Mouse (Mus musculus): Measurements from ENCODE around the gene P4ha3.

The P4ha3 gene

DNA sequence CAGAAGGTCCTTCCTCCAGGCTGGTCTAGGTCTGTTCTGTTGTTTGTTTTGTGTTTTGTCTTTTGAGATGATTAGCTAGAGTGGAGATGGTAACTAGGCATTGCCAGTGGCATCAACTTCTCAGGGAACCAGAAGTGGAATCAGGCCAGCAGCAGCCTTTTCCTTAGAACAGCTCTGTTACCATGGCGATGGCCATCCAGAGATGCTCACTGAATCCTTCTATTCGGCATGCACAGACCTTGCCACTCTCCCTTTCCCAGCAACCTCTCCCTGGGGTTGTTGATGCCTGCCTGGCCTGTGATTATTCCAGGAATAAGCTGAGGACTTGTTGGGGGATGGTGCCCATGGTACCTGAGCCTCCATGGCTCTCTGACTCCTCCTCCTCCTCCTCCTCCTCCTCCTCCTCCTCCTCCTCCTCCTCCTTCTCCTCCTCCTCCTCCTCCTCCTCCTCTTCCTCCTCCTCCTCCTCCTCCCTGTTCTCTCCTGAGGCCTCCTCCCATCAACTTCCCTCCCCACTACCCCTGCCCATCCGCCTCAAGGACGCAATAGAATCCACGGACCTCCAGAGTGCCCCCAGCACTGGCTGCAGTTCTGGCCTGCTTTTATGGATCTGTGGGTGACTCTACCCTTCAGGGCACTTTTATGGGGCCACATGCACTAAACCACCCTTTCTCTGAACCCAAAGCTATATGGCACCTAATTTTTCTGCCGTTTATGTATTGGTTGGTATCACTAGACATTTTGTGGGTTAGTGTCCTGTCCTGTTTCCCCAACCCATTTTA lies 22.7 kb downstream of the P4ha3 start:
- no peak for DNase-seq

DNA sequence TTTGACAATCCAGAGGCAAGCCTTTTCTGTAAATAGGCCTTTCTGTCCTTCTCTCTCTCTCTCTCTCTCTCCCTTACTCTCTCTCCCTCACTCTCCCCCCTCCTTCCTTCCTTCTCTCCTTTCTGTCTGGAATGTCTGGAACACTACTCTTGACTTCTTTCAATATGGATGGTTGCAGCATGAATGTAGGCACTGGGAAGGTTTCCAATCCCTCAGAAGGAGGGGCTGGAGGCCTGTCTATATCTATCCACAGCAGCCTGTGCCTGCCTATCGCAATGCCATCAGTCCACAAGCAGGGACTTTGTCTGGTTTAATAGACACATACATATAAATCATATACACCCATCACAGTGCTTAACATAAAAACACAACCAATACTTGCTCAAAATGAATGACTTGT lies 23.9 kb downstream of the P4ha3 start:
- no peak for DNase-seq

DNA sequence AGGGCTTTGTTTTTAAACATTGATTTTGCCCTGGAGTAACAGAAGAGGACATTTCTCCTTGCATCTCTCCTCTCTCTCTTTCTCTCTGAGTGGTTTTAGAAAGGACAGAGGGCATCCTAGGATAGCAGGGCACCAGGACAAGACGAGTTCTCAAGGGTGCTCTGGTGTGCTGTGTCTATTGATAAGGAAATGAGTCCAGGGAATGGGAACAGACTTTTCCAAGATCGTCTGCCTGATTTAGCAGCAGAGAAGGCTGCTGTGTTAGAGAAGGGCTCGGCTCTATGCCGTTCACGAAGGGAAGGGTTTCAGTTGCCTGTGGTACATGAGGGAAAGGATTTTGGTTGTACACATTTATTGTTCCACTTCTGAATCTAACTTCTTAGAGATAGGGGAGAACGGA lies 24.4 kb downstream of the P4ha3 start:
- DNase-seq: no peak

DNA sequence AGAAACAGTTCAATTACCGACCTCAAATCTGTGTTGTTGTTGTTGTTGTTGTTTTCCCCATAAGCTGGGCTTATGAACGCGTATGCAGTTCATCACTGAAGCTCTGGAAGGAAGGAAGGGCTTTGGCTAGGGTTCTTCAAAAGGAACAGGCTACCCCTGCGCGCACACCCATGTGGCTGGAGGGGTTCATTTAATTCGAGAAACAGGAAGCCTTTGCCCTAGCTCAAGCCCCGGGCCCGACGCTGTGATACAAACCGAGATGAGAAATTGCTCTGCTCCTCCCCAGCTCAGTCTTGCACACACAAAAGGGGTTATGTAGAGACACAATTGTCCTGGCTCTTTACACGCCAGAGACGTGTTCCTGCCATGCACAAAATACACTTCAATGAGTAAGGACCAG lies 25.0 kb downstream of the P4ha3 start:
- no peak for DNase-seq

DNA sequence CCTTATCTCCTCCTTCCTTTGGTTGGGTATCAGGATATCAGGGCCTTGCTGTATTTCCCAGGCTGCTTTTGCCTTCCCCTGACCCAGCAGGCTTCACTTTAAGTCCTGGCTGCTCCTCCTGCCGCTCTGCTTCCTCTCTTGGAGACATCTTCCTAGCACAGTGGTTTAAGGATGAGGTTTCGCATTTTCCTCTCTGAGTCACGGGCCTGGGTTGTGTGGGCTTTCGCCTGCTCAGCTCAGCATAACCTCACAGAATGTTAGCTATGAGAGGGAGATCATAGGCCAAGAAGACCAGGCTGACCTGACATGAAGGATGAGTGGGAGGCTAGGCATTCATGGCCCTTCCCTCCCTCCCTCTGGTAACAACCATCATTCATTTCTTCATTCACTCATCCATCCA lies 27.4 kb downstream of the P4ha3 start:
- DNase-seq: no peak

DNA sequence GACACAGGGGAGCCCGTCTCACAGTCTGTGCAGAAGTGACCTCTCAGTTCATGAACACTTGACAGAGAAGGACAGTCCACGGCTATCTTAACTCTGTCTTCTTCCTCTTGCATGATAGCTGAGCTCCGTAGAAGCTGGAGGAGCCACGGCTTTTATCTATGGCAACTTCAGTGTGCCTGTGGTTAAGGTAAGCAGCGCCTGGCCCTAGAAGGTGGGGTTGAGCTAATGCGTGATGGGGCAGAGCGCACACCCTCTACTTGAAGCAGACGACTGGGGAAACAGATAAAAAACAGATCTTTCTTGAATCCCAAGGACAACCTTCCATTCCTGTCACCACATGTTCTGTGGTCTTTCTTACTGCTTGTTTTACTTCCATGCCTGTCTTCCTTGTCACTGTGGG lies 31.6 kb downstream of the P4ha3 start:
- DNase-seq: no peak

DNA sequence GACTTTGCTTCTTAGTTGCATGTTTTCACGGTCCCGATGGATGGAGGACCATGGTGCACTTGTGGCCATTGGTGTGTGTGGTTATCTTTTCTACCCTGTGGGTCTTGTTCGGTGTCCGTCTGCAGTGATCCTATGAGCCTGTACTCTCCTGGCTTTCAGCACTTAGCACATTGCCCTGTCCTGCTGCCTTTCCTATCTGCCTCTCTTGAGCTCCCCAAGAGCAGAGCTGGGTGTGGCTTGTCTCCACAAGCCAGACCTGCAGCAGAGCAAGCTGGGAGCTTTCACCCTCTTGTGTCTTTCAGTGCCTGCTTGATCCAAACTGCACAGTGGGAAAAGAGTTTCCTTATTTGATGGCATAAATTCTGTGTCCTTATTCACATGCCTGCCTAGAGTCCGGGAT lies 32.2 kb downstream of the P4ha3 start:
- no peak for DNase-seq

DNA sequence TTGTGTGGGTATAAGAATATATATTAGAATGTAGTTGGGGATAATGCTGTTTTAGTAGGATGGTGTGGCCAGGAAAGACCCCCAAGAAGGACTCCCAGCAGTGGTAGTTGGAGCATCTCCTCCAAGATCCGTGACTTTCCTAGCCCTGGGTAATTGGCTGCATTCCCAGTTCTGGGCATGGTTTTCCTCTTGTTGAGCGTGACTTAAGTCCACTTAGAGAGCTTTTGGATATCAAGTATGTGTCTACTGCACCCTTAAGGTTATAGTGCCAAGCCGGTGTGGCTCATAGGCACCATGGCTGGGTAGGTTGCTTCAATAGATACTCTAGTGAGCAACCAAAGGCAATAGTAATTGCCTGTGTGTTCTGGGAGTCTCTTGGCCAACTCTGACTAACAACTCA lies 38.4 kb downstream of the P4ha3 start:
- DNase-seq: peak in 1 of 2 experiments; percentile 12

DNA sequence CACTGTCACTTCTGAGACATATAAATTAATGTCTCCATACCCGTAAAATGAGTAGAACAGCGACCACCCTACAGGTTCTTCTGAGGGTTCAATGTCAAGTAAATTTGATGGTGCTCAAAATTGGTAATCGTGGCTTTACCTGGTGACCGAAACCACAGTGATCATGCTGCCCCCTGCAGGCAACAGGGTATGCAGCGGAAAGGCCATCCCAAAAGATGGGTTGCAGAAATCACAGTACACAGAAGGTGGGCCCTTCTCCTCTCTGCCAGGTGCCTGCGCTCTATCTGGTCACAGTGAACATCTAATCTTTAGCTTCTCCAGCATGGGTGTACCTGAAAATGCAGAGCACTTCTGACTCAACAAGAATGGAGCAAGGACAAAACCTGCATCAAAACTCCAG lies 40.2 kb downstream of the P4ha3 start:
- peak; percentile 24 to 66 for DNase-seq

DNA sequence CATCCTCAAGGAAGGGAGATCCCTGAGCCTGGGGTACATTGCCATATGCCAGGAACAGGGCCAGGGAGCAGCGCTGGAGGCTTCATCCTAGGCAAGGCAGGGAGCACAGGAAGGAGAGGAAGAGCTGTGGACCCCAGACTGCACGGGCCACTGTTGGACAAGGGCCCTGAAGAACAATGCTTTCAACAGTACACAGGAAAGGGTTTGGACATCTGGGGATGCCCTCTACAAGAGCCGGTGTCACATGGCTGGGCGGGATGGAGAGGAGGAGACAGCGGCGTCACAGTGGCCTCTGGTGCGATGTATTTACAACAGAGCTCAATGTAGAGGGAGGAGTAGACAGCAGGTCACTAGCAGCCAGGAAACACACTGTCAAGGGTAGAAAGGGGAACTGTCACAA lies 42.2 kb downstream of the P4ha3 start:
- DNase-seq: peak in 1 of 2 experiments; percentile 15

DNA sequence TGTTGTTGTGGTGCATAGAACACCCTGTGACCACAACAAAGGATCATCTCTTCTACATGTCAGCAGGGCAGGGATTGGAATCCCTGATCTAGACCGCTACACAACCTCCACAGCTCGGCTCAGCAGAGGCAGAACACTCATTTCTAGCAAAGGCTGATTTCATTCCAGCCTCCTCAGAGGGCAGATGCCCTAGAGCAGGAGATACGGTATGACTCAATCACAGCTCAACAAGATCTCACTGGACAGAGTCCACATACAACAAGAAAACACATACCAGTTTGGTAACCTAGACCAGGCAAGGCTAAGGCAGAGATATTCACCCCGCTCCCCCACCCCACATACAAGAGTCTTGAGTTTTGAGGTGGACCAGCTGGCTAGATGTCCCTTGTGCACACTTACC lies 43.3 kb downstream of the P4ha3 start:
- DNase-seq: no peak

DNA sequence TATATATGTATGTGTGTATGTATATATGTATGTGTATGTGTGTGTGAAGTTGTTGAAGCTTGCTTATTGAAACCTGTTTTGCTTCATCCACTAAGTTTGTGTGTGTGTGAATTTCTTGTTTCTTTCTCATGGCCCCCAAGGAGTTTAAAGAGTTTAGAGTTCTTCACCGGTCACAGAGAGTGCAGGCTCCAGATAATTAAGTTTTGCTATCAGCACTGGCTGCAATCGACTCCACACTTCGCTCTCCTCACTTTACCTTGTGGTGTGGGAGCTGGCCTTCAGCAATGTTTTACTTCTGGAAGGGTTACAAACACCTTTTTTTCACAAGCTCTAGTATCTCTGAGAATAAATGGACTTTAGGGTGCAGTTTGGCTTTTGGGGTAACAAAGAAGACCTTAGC lies 45.9 kb downstream of the P4ha3 start:
- DNase-seq: no peak

DNA sequence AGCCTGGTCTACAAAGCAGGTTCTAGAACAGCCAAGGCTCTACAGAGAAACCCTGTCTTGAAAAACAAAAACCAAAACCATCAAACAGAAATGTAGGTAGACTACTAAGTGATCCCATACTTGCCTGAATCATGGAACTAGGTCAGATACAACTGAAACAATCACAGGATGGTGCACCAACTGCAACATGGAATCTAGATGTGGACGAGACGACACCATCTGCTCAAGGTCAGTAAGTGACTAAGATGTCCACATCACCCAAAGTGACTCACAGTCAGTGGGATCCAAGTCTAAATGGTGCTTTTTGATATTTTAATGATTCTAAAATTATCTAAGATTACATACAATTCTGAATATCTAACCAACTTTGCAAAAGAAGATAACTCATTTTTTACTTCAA lies 50.6 kb downstream of the P4ha3 start:
- DNase-seq: no peak

DNA sequence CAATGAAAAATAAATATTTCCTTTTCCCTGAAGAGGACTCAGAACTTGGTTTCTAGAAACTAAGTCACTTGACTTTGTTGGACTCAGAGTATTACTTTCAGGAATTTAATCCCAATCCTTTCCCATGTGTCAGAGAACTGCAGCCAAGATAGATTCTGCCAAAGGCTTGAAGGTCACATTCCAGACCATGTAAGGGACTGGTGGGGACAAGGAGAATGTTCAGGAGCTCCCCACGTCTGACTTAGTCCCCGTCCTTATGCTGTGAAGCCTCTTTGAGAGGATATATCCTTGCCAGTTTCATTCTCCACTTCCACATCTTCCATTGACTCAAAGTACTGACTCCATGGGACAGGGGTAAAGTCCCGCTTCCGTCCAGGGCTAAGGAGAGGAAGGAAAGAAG lies 69.7 kb downstream of the P4ha3 start:
- DNase-seq: peak; percentile 13 to 29

DNA sequence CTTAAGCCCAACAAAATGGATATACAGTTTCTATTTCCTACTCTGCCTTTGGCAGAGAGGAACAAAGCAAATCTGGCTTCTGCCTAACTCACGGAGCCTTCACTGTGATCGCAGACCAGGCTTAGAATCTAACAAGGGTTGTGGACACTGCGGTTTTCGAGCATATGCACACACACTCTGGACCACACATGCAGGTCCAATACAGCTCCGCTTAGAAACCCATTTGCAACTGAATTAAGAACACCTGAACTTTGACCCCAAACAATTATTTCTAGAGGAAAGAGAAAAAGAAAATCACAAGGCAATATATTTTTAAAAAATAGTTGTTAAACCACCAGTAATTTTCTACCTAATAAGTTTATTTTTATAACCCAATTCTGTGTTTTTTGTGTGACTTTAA lies 71.0 kb downstream of the P4ha3 start:
- no peak for DNase-seq

DNA sequence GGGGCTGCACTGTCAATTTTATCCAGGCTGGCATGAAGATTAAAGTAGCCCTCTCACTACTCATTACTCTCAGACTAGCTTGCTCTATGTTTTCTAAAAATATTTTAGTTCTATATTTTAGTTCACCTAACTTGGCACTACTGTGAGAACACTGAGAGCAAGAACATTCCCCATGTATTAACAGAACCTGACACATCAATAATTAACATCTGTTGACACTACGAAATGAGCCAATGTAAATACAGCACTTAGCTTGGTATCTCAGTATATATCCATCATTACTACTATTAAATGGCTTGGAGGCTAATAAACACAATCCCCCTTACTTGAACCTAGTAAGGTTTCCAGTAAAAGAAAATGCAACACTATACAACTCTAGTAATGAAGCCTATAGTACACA lies 71.4 kb downstream of the P4ha3 start:
- no peak for DNase-seq

DNA sequence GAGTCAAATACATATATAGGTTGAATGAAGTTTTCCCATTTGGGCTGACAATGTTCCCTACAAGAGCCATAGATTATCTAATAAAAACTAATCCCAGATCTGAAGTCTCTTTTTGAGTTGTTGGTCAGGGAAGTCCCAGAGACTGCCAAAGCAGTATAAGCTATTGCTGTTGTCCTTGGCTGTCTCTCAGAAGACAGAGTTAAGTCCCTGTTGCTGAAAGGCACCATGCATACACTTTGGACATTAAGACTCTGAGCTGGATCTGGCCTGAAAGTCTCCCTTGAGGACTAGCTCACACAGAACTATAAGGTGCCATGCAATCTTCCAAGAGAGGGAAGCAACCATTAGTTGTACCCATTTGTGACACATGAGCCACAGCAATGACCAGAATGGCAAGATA lies 72.5 kb downstream of the P4ha3 start:
- DNase-seq: no peak

DNA sequence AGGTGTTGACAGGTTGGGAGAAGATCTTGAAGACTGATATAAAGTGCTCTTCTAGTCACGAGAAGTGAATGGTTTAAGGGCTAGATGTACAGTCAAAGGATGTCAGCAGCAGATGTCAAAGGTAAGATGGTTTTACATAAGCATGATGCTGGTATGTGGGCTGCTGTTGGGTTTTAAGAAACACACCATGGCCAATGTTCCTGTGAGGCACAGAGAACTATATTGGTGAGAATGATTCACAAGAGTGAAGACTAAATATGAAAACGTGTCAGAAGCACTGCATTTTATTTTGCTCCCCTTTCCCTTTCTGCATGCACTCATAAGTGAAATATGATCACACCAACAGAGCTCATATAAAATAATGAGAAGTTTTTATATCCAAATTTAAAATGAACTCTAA lies 77.8 kb downstream of the P4ha3 start:
- DNase-seq: no peak

DNA sequence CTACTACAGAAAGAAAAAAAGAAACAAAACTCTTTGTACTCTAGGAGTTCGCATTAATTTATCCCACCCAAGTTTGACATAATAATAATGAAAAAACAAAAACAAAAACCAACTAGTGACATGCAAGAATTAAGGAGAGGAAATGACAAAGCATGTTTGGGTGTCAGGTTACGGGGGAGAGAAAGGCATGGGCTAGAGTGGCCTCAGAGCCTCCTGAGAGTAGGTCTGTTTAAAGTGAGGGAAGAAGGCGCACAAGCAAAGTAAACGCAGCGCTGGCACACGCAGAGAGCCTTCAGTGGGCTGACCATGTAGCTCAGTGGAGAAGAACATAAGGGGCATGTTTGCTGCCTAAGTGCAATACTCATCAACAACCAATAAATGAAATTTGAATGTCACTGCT lies 79.6 kb downstream of the P4ha3 start:
- DNase-seq: no peak
